Mouse (Mus musculus): ENCODE results near the gene Tnik.

DNA sequence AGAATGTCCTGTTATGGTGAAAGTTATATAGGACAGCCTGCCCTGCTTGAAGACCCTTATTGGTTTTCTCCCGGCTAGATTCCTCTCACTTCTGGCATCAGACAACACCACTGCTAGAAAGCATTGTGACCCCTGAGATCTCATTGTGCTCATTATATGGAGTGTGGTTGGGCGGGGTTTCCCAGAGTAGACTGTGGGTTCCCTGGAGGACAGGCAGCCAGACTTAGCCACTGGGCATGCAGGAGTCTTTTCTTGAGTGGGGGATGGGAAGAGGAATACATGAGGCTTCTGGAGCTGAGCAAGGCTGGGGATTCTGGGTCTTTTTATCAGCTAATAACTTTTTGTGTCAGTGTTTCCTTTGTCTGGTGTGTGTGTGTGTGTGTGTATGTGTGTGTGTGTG, 153.0 kb downstream of the Tnik start:
- no peak for TF ChIP-seq GATA1 (IDR thresholded peaks at IDR 0.05; ENCODE audit: low read length)
- no peak for TF ChIP-seq TAL1 (IDR thresholded peaks at IDR 0.05; ENCODE audit: low read length)

All from erythroblast, embryonic 14.5 days (primary cell).